Mouse (Mus musculus) MEL (cell line): ENCODE measurements around the gene Scn4b.

Experiments used
- BHLHE40 ChIP-seq: IDR thresholded peaks from 2 replicates; pipeline ENCODE4 v1.6.1; 2012; ENCODE audit warnings: low read depth, mild to moderate bottlenecking, inconsistent platforms, low read length, improper control_type of control experiment, borderline replicate concordance
- CTCF ChIP-seq, 3 experiments: IDR thresholded peaks in 2 of 3; conservative IDR thresholded peaks in 1 of 3; 2 replicates each; pipeline ENCODE4 v1.5.1; 2011 to 2012; ENCODE audit warnings: low read length in 3 of 3, low read depth in 2 of 3, mild to moderate bottlenecking in 2 of 3, improper control_type of control experiment in 1 of 3, inconsistent platforms in 1 of 3, mixed read lengths in 1 of 3, moderate library complexity in 1 of 3; ENCODE audit not compliant: control insufficient read depth in 1 of 3, insufficient read depth in 1 of 3, poor library complexity in 1 of 3, severe bottlenecking in 1 of 3
- EP300 ChIP-seq, 2 experiments: IDR thresholded peaks; 2 replicates each; pipeline ENCODE4 v1.6.1; 2011; ENCODE audit warnings: improper control_type of control experiment in 2 of 2, low read length in 2 of 2, low read depth in 1 of 2, mild to moderate bottlenecking in 1 of 2
- HCFC1 ChIP-seq: IDR thresholded peaks from 2 replicates; pipeline ENCODE4 v1.6.1; 2012; ENCODE audit warnings: low read depth, mild to moderate bottlenecking, inconsistent platforms, low read length, improper control_type of control experiment, moderate library complexity
- MAFK ChIP-seq: IDR thresholded peaks from 2 replicates; pipeline ENCODE4 v1.6.1; 2011; ENCODE audit warnings: low read depth, mild to moderate bottlenecking, low read length, improper control_type of control experiment, borderline replicate concordance
- NELFE ChIP-seq: IDR thresholded peaks from 2 replicates; pipeline ENCODE4 v1.6.1; 2011; ENCODE audit warnings: low read depth, low read length, improper control_type of control experiment
- NRF1 ChIP-seq: IDR thresholded peaks from 2 replicates; pipeline ENCODE4 v1.6.1; 2014; ENCODE audit warnings: low read depth, mild to moderate bottlenecking, inconsistent platforms, low read length, improper control_type of control experiment, moderate library complexity; ENCODE audit not compliant: poor library complexity, insufficient read depth, severe bottlenecking
- POLR2A ChIP-seq, 2 experiments: IDR thresholded peaks; 2 replicates each; pipeline ENCODE4 v1.6.1; 2011 to 2012; ENCODE audit warnings: low read length in 2 of 2, mild to moderate bottlenecking in 2 of 2, control low read depth in 1 of 2, improper control_type of control experiment in 1 of 2, low read depth in 1 of 2, moderate library complexity in 1 of 2; ENCODE audit not compliant: control insufficient read depth in 1 of 2, insufficient read depth in 1 of 2, poor library complexity in 1 of 2
- RCOR1 ChIP-seq: IDR thresholded peaks from 2 replicates; pipeline ENCODE4 v1.6.1; 2012; ENCODE audit warnings: low read depth, mild to moderate bottlenecking, inconsistent platforms, low read length, improper control_type of control experiment
- SIN3A ChIP-seq: IDR thresholded peaks from 2 replicates; pipeline ENCODE4 v1.6.1; 2012; ENCODE audit warnings: low read length, improper control_type of control experiment, inconsistent platforms
- TAL1 ChIP-seq: IDR thresholded peaks from 2 replicates; pipeline ENCODE4 v1.6.1; 2012; ENCODE audit warnings: mild to moderate bottlenecking, inconsistent platforms, low read length, moderate library complexity, mixed read lengths
- TBP ChIP-seq: IDR thresholded peaks from 2 replicates; pipeline ENCODE4 v1.8.0; 2011; ENCODE audit warnings: low read depth, low read length, improper control_type of control experiment
- USF1 ChIP-seq: IDR thresholded peaks from 2 replicates; pipeline ENCODE4 v1.6.1; 2014; ENCODE audit warnings: low read depth, mild to moderate bottlenecking, inconsistent platforms, low read length, improper control_type of control experiment, moderate library complexity
- ZMIZ1 ChIP-seq: IDR thresholded peaks from 2 replicates; pipeline ENCODE4 v1.6.1; 2012; ENCODE audit warnings: low read depth, mild to moderate bottlenecking, inconsistent platforms, low read length, improper control_type of control experiment, moderate library complexity

DNA sequence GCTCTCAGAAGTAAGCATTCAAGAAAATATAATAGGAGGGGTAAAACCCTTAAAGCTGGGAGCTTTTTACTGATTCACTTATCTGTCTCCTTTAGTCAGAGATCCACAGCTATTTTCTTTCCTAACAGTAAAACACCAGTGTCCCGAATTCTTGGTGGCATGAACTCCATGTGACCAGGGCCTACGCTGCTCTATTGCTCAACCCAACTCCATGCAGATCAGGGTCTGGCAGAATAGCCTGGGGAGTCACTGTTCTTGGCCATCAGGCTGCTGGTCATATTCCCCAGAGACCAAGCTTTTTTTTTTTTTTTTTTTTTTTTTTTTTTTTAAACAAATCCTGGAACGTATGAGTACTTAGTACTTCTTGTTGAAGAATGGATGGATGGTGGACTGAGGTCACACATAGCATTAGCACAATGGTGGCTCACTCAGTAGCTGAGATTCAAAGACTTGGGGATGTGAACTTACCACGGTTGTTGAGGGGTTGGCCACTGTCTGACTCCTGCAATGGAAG, 51.5 kb downstream of the Scn4b start:
- TF ChIP-seq MAFK (no peak), EP300 (IDR thresholded peaks at IDR 0.05; ENCODE audit: low read depth in 1 of 2, low read length in 2 of 2) (no peak), HCFC1 (no peak), TAL1 (no peak), ZMIZ1 (no peak), BHLHE40 (no peak), USF1 (no peak), SIN3A (no peak), CTCF (IDR thresholded peaks at IDR 0.05 in 2 of 3, conservative IDR thresholded peaks at IDR 0.05 in 1 of 3; ENCODE audit: control insufficient read depth in 1 of 3, insufficient read depth in 1 of 3, low read depth in 2 of 3, low read length in 3 of 3, poor library complexity in 1 of 3, severe bottlenecking in 1 of 3) (no peak), RCOR1 (no peak), POLR2A (IDR thresholded peaks at IDR 0.05; ENCODE audit: control insufficient read depth in 1 of 2, insufficient read depth in 1 of 2, low read depth in 1 of 2, low read length in 2 of 2, poor library complexity in 1 of 2) (no peak), TBP (no peak), NRF1 (no peak), NELFE (no peak)
